Mouse (Mus musculus): Measurements from ENCODE around the gene Lin7a.
"Not testable (repeated sequence)": the region's sequence is repeated elsewhere in the genome, so short reads cannot be mapped to it uniquely, and the experiment has no call there.

The Lin7a gene

GRCm38 (mm10) chr10:107237736-107238135 lies 33.8 kb upstream of the Lin7a start:
- no peak for DNase-seq

- no peak for DNase-seq
These were observed 33.2 kb upstream of the Lin7a start for GRCm38 (mm10) chr10:107238151-107238860.

- DNase-seq, result no peak
These were observed 32.5 kb upstream of the Lin7a start for GRCm38 (mm10) chr10:107238861-107239435.

GRCm38 (mm10) chr10:107239651-107240330 lies 31.7 kb upstream of the Lin7a start:
- DNase-seq, result no peak

- DNase-seq, result no peak
These were observed 31.0 kb upstream of the Lin7a start for GRCm38 (mm10) chr10:107240446-107240845.

DNA sequence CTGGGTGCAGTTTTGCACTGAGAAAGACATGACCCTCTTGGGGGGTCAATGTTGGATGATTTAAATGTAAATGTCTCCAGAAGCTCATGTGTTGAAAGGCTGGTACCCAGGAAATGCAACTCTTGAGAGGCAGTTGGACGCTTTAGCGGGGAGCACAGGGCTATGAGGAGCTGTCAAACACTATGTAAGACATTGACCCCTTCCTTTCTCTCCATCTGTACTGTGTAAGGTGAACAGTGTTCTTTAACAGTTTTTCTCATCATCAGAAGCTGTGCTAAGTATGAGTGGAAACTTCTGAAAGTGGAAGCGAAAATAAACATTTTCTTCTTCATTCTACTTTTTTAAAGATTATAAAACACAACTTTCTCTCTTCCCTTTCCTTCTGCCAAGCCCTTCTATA lies 30.5 kb upstream of the Lin7a start:
- no peak for DNase-seq

- DNase-seq, result no peak
These were observed 30.1 kb upstream of the Lin7a start for GRCm38 (mm10) chr10:107241406-107241805.

- not testable (repeated sequence) for DNase-seq
These were observed 29.5 kb upstream of the Lin7a start for GRCm38 (mm10) chr10:107241999-107242398.

DNA sequence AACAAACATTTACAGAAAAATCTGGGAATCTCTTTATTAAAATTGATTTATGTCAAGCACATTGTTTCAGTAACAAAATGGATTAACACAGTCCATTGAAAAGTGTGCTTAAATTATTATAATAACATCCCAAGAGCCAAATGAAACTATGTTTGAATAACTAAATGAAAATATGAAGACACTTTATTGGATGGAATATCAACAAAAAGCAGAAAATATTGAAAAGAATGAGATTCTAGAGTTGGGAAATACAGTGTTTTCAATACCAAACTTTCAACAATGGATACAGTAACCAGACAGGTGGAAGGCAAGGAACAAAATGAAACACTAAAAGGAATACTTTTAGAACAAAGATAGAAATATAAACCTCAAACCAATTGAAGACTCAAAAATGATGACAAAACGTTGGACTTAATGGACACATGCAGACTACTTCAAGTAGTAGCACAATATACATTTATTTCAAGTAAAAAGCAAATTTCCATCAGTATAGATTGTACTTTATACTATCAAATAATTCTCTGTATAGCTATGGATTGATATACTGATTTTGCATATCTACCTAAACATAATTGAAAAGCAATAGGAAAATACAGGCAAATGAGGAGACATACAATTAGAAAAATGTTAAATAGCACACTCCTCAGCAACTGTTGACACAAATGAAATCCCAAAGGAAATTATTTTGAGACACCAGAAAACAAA lies 28.6 kb upstream of the Lin7a start:
- no peak for DNase-seq

GRCm38 (mm10) chr10:107244211-107244610 lies 27.3 kb upstream of the Lin7a start:
- no peak for DNase-seq

GRCm38 (mm10) chr10:107244691-107245530 lies 26.6 kb upstream of the Lin7a start:
- no peak for DNase-seq

- DNase-seq, result no peak
These were observed 26.0 kb upstream of the Lin7a start for GRCm38 (mm10) chr10:107245531-107245840.

DNA sequence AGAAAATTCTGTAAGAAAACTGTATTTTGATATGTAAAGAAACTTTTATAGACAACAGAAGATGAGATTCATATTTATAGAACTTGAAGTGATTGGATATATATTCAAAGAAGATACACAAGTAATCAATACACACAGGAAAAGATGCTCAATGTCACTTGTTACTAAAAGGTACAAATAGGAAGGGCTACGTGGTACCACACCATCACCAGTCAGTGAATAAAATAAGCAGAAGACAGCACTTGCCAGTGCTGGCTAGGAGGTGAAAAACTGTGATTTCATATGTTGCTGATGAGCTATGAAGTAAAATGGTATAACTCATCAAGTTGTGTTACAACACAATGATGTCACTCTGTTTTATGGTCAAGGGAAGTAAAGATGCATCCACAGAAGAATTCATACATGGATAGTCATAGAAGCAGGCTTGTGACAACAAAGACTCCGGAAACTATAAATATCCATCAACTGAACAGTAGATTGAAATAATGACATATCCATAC lies 25.5 kb upstream of the Lin7a start:
- DNase-seq, result no peak

DNA sequence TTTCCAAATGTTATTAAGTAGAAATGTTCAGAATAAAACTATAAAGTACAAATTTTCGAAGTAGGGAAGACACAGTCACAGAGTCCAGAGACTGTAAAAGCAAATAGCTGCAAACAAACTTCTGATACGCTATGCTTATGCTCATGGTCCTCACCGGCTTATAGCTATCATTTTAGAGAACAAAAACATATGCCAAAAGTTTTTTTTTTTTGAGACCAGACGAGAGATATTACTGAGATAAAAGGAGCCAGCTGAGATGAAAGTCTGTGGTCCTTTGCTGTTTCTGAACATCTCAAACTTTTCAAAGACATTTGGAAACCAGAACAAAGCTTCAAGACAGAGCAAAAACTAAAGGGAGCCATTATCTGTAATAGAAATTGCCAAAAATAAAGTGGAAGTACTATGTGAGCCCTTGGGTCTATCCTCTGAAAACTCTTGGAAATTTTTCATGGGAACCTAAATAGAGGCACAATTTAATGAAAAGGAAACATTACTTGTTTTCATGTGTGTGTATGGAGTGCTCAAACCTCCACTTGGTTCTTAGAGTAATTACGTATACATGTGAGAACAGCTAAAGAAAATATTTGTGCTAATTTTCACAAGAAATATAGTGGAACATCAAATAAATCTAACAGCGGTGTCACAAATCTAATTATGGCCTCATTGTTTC lies 24.4 kb upstream of the Lin7a start:
- DNase-seq, result no peak

DNA sequence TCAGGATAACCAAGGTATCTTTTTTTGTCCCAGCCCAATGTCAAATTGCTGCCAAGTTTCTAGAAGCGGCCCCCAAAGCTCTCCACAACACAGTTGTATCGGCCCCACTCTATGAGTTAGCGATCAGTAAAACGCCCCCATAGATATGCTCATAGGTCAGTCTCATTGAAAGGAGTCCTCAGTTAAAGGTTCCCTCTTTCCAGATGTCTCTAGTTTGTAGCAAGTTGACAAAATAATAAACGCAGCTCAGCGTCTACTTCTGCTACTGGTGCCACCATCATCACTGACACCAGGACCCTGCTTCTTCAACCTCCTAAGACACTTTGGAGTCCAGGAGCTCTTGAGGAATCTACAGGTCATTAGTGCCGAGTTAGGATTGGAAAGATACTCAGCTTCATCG lies 23.0 kb upstream of the Lin7a start:
- DNase-seq, result no peak

GRCm38 (mm10) chr10:107249056-107249455 lies 22.4 kb upstream of the Lin7a start:
- no peak for DNase-seq

DNA sequence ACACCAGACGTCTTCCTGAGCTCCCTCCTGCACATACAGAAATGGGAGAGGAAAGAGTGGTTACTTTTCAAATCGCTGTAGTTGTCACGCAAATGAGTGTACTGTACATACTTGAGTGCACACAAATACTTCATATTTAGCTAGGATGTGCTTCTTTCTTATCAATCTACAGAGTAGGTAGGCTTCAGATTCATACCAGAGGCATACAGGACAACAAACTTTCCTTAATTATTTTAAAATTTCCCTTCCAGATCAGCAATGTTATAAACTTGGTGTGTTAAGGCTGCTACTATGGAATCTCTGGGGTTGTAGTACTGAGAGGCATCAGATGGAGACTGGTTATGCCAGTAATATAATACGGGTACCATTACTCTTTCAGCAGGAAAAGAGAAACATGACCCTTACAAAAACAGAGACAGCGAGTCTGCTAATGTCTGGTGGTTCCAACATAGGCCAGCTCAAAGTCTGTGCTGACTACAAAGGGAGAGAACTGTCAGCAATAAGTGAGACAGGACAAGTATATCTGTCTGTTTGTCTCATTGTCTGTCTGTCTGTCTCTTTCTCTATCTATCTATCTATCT lies 21.8 kb upstream of the Lin7a start:
- no peak for DNase-seq

DNA sequence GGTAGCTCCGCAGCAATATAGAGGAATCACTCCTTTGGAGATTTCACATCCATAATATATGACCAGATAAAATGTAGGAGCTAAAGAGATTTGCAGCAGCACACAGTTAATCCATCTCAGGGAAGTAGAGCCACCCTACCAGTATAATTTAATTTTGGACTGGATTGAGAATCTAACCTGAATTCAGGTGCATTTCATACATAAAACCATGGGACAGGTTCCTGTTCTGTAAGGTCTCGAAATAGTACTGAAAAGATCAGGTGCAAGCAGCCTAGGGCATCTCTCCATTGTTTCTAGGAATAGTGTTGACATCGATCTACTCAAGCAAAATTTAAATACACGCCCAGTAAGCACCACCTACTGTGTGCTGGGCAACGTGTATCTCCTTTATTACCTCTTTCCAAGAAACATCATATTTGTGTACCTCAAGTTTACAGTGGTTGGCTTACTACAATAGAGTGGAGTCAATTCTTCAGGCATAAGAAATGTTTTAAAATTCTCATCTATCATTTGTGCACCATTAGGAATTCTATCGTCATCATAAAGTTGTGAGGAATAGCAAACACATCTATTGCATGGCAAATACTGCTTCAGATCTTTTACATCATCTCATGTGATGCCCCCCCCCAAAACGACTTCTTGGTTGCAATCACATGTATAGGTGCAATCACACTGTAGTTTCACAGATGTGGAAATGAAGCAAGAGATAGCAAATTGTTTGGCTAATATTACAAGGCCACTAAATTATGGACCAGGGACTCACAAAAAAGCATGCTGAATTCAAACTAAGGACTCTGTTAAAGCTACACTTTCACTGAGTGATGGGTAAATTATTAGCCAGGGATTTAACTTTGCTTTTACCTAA lies 20.9 kb upstream of the Lin7a start:
- no peak for DNase-seq

- no peak for DNase-seq
These were observed 20.2 kb upstream of the Lin7a start for GRCm38 (mm10) chr10:107251271-107251670.

GRCm38 (mm10) chr10:107251801-107252502 lies 19.5 kb upstream of the Lin7a start:
- no peak for DNase-seq

All from kidney, postnatal 25 days (tissue).